Mouse (Mus musculus): Measurements from ENCODE around the gene Il11ra1. TPM values are rescaled to one million over a fixed set of nuclear protein-coding genes. Genes with fewer than 3 reads are reported as not detected.
"Not testable (repeated sequence)": the region's sequence is repeated elsewhere in the genome, so short reads cannot be mapped to it uniquely, and the experiment has no call there.

Gene Il11ra1
- total RNA-seq, 2 experiments from 2014 or later: 83.8 to 95.0 TPM

DNA sequence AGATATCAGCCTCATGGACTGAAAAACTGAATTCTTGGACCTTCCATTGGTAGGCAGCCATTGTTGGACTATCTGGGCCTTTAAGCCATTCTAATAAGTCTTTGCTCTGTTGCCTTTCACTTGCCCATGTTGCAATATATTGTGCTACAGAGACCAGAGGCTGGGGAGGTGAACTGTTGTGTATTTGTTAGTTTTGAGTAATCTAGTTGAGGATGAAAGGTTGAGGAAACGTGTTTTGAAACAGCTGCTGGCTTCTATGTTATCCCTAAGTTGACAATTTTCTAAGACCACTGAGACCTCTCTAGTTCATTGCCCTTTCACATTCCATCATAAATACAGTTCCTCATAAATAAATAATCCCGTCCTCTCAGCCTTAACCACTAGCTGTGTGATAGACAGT is 44.3 kb downstream of the Il11ra1 start:
- no peak for DNase-seq (ENCODE audit: low spot score in 2 of 2)

DNA sequence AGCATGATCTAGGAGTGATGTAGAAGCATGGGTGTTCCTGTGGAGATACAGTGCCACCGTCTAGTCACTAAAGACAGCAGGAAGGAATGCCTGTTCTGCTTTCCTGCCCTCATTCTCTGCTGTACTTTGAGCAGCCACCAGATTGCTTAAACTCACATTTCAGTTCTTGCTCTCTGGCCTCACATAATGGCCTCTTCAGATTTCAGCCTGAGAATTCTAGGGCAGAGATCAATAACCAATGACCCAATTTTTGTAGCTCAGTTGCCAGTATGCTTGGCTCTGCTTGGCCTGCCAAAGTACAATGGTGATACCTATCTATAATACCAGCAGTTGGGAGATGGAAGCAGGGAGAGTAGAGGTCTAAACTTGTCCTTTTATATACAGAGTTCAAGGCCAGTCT is 45.2 kb downstream of the Il11ra1 start:
- no peak for DNase-seq (ENCODE audit: low spot score in 2 of 2)

GRCm38 (mm10) chr4:41754797-41755337 is 55.1 kb downstream of the Il11ra1 start, which contains the start of gene Galt:
Gene Galt, plus strand, starts transcription at chr4:41755228.
- DNase-seq (ENCODE audit: low spot score in 2 of 2): no peak

DNA sequence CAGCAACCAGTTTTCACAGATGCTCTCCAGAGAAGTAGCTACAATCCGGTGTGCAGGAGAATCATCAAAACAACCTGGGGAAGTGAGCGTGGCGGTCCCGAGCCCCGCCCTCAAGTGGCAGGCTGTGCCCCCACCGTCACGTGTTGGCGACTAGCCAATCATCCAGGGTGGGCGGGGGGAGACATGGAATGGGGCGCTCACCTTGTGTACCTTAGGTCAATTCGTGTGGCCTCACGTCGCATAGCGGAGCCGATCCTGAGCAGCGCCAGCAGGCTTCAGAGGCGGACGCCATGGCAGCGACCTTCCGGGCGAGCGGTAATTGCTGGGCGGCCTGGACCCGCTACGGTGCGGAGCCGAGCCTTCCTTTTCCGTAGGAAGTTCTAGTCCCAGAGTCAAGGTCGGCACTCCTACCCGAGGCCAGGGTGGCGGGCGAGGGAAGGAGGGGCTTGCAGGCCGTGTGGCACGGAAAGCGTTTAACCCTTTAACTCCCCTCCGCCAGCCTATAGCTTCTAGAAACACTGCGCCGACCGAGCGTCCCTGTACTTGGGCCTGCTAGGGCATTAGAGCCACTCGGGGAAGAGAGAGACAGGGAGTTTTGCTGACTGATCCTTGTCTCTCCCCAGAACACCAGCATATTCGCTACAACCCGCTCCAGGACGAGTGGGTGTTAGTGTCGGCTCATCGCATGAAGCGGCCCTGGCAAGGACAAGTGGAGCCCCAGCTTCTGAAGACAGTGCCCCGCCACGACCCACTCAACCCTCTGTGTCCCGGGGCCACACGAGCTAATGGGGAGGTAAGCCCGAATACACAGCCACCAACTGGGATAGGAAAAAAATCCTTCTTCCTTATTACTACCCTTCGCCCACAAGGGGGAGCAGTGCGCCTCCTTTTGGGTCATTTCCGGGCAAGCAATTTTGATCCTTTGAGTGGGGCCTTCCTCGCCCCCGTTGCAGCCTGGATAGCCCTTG is 55.8 kb downstream of the Il11ra1 start, which contains the start of gene Sigmar1:
Gene Sigmar1 (minus strand): TSS at position 820 of the 968 bp plus-strand sequence.
- DNase-seq (ENCODE audit: low spot score in 2 of 2): peak; percentile 86 to 88

GRCm38 (mm10) chr4:41756440-41756839 is 56.7 kb downstream of the Il11ra1 start:
- no peak for DNase-seq (ENCODE audit: low spot score in 2 of 2)

DNA sequence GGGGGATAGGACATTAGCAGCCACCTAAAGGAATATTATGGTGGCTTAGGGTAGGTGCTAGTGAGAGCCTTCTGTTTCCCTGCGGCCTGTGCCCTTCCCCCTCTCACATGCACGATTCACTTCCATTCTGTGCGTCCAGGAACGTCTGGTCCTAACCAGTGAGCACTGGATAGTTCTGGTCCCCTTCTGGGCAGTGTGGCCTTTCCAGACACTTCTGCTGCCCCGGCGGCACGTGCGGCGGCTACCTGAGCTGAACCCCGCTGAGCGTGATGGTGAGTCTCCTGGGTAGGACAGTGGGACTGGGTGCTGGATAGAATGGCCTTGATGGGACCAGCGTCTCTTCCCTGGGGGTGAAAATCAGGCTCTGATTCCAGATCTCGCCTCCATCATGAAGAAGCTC is 57.5 kb downstream of the Il11ra1 start:
- DNase-seq (ENCODE audit: low spot score in 2 of 2): no peak

- DNase-seq (ENCODE audit: low spot score in 2 of 2): no peak
These were observed 58.2 kb downstream of the Il11ra1 start for GRCm38 (mm10) chr4:41758021-41758420.

GRCm38 (mm10) chr4:41758701-41759100 is 58.9 kb downstream of the Il11ra1 start:
- peak in 1 of 2 experiments; percentile 16 for DNase-seq (ENCODE audit: low spot score in 2 of 2)

- DNase-seq (ENCODE audit: low spot score in 2 of 2): peak; percentile 23 to 31
These were observed 59.4 kb downstream of the Il11ra1 start for GRCm38 (mm10) chr4:41759206-41759605.

GRCm38 (mm10) chr4:41759656-41760287 is 60.0 kb downstream of the Il11ra1 start:
- DNase-seq (ENCODE audit: low spot score in 2 of 2): peak in 1 of 2 experiments; percentile 20

GRCm38 (mm10) chr4:41760288-41760721 is 60.5 kb downstream of the Il11ra1 start:
- peak; percentile 81 to 85 for DNase-seq (ENCODE audit: low spot score in 2 of 2)

- DNase-seq (ENCODE audit: low spot score in 2 of 2): peak in 1 of 2 experiments; percentile 20
These were observed 61.1 kb downstream of the Il11ra1 start for GRCm38 (mm10) chr4:41760911-41761310.

- peak in 1 of 2 experiments; percentile 8 for DNase-seq (ENCODE audit: low spot score in 2 of 2)
These were observed 61.9 kb downstream of the Il11ra1 start for GRCm38 (mm10) chr4:41761680-41762079.

- peak in 1 of 2 experiments; percentile 18 for DNase-seq (ENCODE audit: low spot score in 2 of 2)
These were observed 62.4 kb downstream of the Il11ra1 start for GRCm38 (mm10) chr4:41762099-41762687.

GRCm38 (mm10) chr4:41762688-41763114 is 62.9 kb downstream of the Il11ra1 start:
- peak in 1 of 2 experiments; percentile 50 for DNase-seq (ENCODE audit: low spot score in 2 of 2)

GRCm38 (mm10) chr4:41763176-41763575 is 63.4 kb downstream of the Il11ra1 start:
- not testable (repeated sequence) for DNase-seq (ENCODE audit: low spot score in 2 of 2)

- not testable (repeated sequence) for DNase-seq (ENCODE audit: low spot score in 2 of 2)
These were observed 67.5 kb downstream of the Il11ra1 start for GRCm38 (mm10) chr4:41767301-41767700.

- DNase-seq (ENCODE audit: low spot score in 2 of 2): not testable (repeated sequence)
These were observed 73.2 kb downstream of the Il11ra1 start for GRCm38 (mm10) chr4:41772946-41773345.

DNA sequence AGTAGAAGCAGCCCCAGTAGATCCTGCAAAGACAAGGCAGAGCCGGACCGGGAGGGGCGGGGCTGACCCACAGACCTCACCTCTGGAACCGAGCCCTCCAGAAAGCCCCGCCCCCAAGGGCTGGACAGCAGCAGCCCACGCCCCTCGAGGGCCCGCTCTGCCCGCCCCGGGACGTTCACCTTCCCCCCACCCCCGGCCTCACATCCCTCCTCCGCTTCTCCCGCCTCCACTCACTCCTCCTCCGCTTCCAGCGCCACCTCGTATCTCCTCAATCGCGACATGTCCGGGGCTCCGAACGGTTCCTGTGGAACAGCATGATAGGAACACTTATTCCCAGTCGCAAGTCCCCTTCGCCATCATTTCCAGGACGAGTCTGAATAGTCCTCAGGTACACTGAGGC is 73.7 kb downstream of the Il11ra1 start:
- peak; percentile 67 to 69 for DNase-seq (ENCODE audit: low spot score in 2 of 2)

DNA sequence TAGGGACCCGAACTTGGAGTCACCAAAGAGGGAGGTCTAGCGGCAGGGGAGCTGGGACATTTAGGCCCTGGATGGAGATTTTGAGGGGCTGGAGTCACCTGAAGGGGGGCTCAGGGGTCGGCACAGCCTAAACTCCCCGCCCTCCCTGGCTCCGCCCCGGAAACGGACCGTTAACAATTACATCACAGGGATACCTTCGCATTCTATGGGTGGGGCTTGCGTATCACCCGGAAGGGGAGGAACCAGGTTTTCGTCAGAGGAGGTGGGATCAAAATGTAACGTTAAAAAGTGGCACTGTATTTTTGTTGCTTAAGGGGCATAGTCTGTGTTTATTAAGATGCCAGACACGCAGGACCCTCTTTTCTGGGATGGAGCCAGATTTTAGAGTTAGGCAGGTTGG is 74.2 kb downstream of the Il11ra1 start, which contains the start of gene Ccl27a:
Gene Ccl27a (minus strand): TSS at position 246 of the 400 bp plus-strand sequence.
- DNase-seq (ENCODE audit: low spot score in 2 of 2): peak; percentile 79 to 82

DNA sequence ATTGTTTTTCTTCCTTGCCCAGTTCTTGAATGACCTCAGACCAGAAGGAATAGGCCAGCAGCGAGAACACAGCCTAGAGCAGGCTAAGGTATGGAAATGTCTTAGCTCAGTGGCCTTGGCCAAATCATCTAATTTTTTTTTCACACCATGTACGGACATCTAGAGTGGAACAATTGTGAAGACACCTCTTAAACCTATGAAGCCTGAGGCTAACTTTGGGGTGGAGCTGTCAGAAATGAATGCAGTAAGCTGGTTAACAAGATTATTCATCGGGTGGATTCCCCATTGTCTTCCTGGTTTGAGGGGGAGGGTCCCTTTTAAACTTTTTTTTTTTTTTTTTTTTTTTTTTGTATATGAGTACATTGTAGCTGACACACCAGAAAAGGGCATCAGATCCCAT is 74.7 kb downstream of the Il11ra1 start:
- not testable (repeated sequence) for DNase-seq (ENCODE audit: low spot score in 2 of 2)
